Mouse (Mus musculus): ENCODE measurements around the gene Zfp217. TPM values are rescaled to one million over a fixed set of nuclear protein-coding genes. Genes with fewer than 3 reads are reported as not detected.

Zfp217 gene
- polyA plus RNA-seq, 1 experiment from 2014 or later: 2.8 TPM

DNA sequence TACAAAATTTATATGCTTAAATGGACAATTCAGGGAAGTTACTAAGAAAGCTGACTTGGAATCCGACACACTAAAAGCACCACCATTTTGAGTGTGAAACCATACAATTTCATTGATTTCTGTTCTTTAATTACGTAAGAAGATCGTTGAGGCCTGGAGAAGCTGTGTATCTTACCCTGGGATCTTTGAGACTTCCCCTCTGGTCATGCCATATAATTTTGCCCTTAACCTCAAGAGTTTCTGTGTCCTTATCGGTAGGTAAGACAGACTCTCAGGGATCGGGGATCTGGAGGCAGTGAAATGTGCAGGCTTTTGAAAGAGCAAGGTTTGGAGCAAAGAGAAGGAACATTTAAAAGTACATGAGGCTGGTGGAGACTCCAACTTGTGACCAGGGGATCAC is 31.4 kb upstream of the Zfp217 start:
- Histone ChIP-seq H3K36me3 (no peaks in the 10 kb centered on the region), H3K9me3 (replicated peaks) (no peaks in the 10 kb centered on the region), H3K4me3 (no peak overlapping the region), H3K4me1 (peaks cover 48% of the 10 kb centered on the region), H3K27ac (replicated peaks) (no peak overlapping the region), H3K27me3 (ENCODE audit: low read depth, poor library complexity, severe bottlenecking) (peaks cover 4% of the 10 kb centered on the region; the same call in 1 of the 2 replicates)
- DNase-seq (ENCODE audit: low spot score): no peak
- 91% methylated on average over 5 of the region's 5 CpGs for WGBS

DNA sequence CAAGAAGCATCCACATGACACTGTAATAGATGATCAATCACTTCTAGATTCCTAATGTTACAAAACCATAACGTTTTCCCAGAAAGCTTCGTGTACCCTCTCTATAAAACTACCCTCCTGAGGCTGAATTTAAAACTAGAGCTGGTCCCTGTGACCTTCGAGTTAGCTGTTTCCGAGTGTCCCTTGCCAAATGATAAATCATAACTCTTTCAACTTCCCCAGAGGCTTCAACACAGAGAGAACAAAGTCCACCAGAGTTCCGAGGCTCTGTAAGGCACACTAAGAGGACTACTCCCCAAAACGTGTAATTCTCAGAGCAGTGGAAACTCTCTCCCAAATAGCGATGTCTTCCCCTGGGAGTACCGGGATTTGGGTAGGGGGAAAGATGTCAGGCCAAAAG is 29.4 kb upstream of the Zfp217 start:
- DNase-seq (ENCODE audit: low spot score): no peak
- Histone ChIP-seq H3K27me3 (ENCODE audit: low read depth, poor library complexity, severe bottlenecking) (peaks cover 4% of the 10 kb centered on the region; the same call in 1 of the 2 replicates), H3K36me3 (no peaks in the 10 kb centered on the region), H3K4me1 (peaks cover 48% of the 10 kb centered on the region), H3K9me3 (replicated peaks) (no peaks in the 10 kb centered on the region), H3K4me3 (no peak overlapping the region), H3K27ac (replicated peaks) (no peak overlapping the region; the same call in 1 of the 2 replicates)
- 47% methylated on average over 8 of the region's 8 CpGs for WGBS

DNA sequence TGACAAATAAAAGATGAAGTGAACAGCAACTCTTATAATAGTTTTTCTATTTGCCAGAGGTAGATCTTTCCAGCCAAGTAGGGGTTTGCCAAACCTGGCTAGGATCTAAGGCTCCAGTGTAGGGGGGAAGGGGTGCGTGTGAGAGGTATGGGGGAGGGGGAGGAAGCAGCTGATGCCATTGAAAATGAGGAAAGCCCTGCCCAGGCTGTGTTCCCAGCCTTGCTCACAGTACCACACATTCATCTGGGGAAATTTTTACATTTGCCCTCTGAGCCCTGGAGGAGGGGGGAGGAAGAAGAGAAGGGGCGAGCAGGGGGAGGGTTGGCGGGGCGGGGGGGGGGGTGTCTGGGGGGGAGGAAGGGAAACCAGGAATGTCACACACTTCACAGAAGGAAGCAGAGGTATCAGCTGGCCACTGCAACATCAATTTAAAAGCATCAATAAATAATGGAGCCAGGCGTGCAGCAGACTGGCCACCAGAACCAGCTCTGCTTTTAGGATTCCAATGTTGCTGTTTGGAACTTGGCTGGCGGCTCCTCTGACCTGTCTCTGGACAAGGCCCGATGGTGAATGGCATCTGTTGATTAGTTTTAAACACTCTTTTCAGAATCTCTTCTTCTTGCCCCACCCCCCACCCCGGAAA is 28.5 kb upstream of the Zfp217 start:
- Histone ChIP-seq H3K4me3 (no peak overlapping the region), H3K27ac (replicated peaks) (peak overlapping the region; percentile 49; the same call in 1 of the 2 replicates), H3K9me3 (replicated peaks) (no peaks in the 10 kb centered on the region), H3K4me1 (peaks cover 48% of the 10 kb centered on the region), H3K36me3 (no peaks in the 10 kb centered on the region), H3K27me3 (ENCODE audit: low read depth, poor library complexity, severe bottlenecking) (peaks cover 4% of the 10 kb centered on the region; the same call in 1 of the 2 replicates)
- WGBS: 32% methylated on average over 6 of the region's 8 CpGs
- DNase-seq (ENCODE audit: low spot score): no peak

DNA sequence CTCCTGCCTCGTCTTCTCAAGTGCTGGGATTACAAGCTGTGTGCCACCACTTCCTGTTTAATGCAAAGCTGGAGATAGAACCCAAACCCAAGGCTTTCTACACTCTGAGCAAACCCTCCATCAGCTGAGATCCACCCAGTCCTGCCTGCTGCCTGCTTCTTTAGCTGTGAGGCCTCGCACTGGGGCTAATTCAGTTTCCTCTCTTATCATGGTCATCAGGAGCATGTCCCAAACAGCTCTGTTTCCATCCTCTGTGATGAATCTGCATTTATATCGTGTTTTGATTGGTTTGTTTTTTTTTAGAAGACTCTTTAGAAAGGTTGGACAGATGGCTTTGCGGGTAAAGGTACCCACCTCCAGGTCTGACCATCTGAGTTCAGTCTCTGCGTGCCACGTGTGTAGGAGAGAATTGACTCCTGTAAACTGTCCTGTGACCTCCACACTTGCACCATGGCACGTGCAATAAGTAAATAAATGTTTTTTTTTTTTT is 27.8 kb upstream of the Zfp217 start:
- H3K36me3 ChIP-seq: no peaks in the 10 kb centered on the region
- DNase-seq (ENCODE audit: low spot score): no peak
- no peak overlapping the region for H3K4me3 ChIP-seq
- no peaks in the 10 kb centered on the region for H3K9me3 ChIP-seq (replicated peaks)
- peak overlapping the region; percentile 63 for H3K27ac ChIP-seq (replicated peaks)
- WGBS: 71% methylated on average over 7 of the region's 7 CpGs
- peaks cover 48% of the 10 kb centered on the region for H3K4me1 ChIP-seq
- H3K27me3 ChIP-seq (ENCODE audit: low read depth, poor library complexity, severe bottlenecking): peaks cover 4% of the 10 kb centered on the region; the same call in 1 of the 2 replicates

DNA sequence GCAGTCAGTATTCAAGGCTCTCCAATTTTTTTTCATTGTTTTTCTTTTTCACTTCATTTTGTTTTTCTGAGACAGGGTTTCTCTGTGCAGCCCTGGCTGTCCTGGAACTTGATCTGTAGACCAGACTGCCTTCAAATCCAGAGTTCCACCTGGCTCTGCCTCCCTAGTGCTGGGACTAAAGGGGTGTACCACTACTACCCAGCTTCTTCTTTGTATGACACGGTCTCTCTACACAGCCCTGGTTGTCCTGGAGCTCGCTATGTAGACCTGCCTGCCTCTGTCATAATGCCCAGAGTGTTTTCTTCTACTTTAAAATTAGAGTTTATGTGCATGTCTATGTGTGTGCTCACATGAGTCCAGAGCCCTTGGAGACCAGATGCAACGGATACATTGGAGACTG is 27.3 kb upstream of the Zfp217 start:
- Histone ChIP-seq H3K4me1 (peaks cover 48% of the 10 kb centered on the region), H3K27ac (replicated peaks) (peak overlapping the region; percentile 63), H3K36me3 (no peaks in the 10 kb centered on the region), H3K27me3 (ENCODE audit: low read depth, poor library complexity, severe bottlenecking) (peaks cover 4% of the 10 kb centered on the region; the same call in 1 of the 2 replicates), H3K9me3 (replicated peaks) (no peaks in the 10 kb centered on the region), H3K4me3 (no peak overlapping the region)
- DNase-seq (ENCODE audit: low spot score): no peak
- 79% methylated on average over 3 of the region's 3 CpGs for WGBS

DNA sequence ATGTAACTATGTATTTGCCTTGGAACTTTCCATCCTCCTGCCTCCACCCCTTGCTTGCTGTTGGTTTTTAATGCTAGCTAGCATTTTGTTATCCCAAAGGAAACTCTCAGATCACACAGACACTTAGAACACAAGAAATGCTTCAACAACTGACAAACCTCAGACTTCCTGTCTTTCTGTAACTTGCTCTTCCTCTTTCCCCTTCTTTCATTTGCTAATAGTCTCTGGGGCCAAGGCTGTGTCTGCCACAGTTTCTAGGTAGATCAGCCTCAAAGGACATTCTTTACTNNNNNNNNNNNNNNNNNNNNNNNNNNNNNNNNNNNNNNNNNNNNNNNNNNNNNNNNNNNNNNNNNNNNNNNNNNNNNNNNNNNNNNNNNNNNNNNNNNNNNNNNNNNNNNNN is 21.2 kb upstream of the Zfp217 start:
- Histone ChIP-seq H3K36me3 (no peaks in the 10 kb centered on the region), H3K9me3 (replicated peaks) (0 out of 2 replicates have a peak, but pooled peaks cover 3% of the 10 kb centered on the region), H3K27me3 (ENCODE audit: low read depth, poor library complexity, severe bottlenecking) (no peaks in the 10 kb centered on the region), H3K4me1 (peaks cover 6% of the 10 kb centered on the region), H3K4me3 (no peak overlapping the region), H3K27ac (replicated peaks) (no peak overlapping the region)
- no peak for DNase-seq (ENCODE audit: low spot score)

DNA sequence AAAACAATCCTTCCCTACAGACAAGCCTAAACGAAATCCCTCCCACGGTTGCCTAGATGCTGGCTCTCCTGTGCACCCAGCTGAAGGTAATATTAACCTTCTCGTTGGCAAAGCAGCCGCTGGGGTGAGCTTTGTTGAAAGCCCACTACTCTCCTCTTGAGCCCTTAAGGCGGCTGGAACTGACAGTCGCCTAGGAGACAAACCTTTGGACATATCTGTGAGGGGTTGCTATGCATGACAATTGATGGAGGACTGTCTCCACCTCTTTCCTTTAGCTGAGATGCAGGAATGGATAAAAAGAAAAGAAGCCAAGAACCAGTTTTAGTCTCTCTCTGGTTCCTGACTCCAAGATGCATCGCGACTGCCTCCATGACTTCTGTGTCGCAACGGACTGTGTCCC is 17.7 kb upstream of the Zfp217 start:
- WGBS: 78% methylated on average over 10 of the region's 10 CpGs
- no peak for DNase-seq (ENCODE audit: low spot score)
- Histone ChIP-seq H3K36me3 (no peaks in the 10 kb centered on the region), H3K27me3 (ENCODE audit: low read depth, poor library complexity, severe bottlenecking) (no peaks in the 10 kb centered on the region), H3K9me3 (replicated peaks) (0 out of 2 replicates have a peak, but pooled peaks cover 3% of the 10 kb centered on the region), H3K4me3 (no peak overlapping the region), H3K4me1 (peaks cover under 1% of the 10 kb centered on the region), H3K27ac (replicated peaks) (no peak overlapping the region)

DNA sequence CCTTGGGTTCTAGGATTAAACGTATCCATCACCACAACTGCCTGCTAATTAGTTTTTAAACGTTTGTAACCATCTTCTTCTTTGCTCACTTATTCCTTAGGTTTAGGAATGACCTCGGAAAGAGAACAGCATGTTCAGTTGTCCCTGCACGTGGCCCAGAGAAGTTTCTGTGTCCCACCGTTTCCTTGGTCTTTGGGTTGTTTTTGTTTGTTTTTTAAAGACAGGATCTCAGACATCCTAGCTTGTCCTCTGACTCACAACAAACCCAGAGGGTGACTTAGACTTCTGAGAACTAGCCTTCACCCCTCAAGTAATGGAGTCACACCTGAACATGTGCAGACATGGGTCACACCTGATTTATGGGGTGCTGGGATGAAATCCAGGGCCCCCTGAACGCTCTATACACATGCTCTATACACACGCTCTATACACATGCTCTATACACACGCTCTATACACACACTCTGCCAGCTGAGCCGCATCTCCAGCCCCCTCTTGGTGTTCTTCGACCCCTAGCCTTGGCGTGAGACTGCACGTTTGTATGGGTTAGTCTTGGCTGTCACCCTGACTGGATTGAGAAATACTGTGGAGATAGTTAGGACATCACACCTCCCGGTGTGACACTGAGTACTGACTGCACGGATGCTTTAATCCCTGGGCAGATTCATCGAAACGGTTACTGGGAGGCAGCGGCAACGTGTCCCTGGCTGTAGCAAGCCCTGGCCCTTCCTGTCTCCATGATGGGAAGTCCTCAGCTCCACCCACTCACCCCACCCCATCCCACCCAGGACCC is 16.0 kb upstream of the Zfp217 start:
- H3K27me3 ChIP-seq (ENCODE audit: low read depth, poor library complexity, severe bottlenecking): no peaks in the 10 kb centered on the region
- no peaks in the 10 kb centered on the region for H3K36me3 ChIP-seq
- H3K27ac ChIP-seq (replicated peaks): no peak overlapping the region
- H3K4me1 ChIP-seq: peaks cover 10% of the 10 kb centered on the region
- WGBS: 90% methylated on average over 18 of the region's 18 CpGs
- no peak for DNase-seq (ENCODE audit: low spot score)
- 0 out of 2 replicates have a peak, but pooled peaks cover 3% of the 10 kb centered on the region for H3K9me3 ChIP-seq (replicated peaks)
- H3K4me3 ChIP-seq: no peak overlapping the region

DNA sequence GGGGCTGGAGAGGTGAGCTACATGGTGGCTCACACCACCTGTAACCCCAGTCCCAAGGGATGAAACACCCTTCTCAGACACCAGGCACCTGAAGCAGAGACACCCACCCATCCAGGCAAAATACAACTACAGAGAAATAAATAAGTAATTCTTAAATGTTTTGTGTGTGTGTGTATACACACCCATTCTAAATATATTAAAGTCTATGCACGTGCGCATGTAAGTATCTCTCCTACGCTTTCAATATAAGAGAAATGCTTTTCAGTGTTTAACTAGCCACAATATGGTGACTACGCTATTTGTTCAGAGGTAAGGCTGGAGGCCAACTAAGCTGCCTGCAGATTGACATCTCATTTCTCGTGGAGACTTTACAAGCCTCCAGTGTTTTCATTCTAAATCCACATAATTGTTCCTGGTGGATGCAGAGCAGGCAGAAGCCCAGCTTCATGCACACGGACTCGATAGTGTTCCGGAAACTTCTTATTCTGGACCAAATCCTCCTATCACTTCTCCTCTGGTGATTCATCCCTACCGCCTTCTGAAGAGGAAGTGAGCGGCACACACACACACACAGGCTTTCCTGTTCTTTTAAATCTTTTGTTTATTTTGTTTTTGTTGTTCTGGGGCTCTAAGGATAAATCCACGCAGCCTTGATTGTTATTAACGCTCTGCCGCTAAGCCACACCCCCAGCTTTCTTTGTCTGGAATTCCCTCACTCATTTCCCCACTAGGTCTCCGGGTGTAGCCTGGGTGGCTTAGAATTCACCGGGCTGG is 12.1 kb upstream of the Zfp217 start:
- 56% methylated on average over 15 of the region's 15 CpGs for WGBS
- no peak for DNase-seq (ENCODE audit: low spot score)
- no peaks in the 10 kb centered on the region for H3K36me3 ChIP-seq
- 0 out of 2 replicates have a peak overlapping the region, but pooled peaks have one; percentile 46 for H3K27ac ChIP-seq (replicated peaks)
- peaks cover 21% of the 10 kb centered on the region for H3K4me1 ChIP-seq
- no peaks in the 10 kb centered on the region for H3K9me3 ChIP-seq (replicated peaks)
- peaks cover 11% of the 10 kb centered on the region for H3K27me3 ChIP-seq (ENCODE audit: low read depth, poor library complexity, severe bottlenecking)
- no peak overlapping the region for H3K4me3 ChIP-seq

DNA sequence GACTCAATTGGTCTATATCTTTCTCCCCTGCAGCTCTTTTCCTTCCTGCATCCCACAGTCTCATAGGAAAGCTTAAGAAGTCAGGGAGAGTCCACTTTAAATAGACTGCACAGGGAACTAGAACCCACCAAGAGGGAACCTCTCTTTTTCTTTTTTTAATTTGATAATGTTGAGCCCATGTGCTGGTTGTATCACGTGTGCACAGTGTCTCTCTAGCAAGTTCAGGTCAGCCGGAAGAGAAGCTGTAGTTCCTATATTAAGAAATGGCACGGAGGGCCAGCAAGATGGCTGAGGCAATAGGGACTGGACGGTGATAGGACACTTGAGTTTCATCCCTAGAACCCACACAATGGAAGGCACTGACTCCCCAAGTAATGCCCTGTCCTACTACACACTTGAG is 11.1 kb upstream of the Zfp217 start:
- no peak overlapping the region for H3K27ac ChIP-seq (replicated peaks)
- DNase-seq (ENCODE audit: low spot score): no peak
- WGBS: 89% methylated on average over 4 of the region's 4 CpGs
- H3K36me3 ChIP-seq: no peaks in the 10 kb centered on the region
- H3K4me3 ChIP-seq: no peak overlapping the region
- H3K27me3 ChIP-seq (ENCODE audit: low read depth, poor library complexity, severe bottlenecking): peaks cover 17% of the 10 kb centered on the region
- no peaks in the 10 kb centered on the region for H3K9me3 ChIP-seq (replicated peaks)
- H3K4me1 ChIP-seq: peaks cover 31% of the 10 kb centered on the region

DNA sequence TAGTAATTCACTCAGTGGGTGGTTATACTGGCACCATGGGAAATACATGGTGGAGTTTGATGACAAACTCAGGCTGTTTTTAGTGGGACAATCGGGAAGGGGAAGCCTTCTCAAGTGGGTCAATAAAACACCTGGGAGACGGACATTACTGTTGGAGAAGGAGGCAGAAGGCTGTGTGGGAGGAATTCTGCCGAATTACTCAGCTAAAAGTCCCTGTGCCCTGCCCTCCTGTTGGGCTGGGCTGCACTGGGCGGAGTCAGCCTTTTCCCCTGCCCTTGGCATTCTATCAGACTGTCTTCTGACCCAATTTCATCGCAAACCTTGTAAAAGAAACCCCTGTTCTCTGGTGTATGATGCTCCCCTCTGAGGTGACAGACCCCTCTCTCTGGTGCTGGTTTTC is 10.3 kb upstream of the Zfp217 start:
- Histone ChIP-seq H3K36me3 (no peaks in the 10 kb centered on the region), H3K4me1 (peaks cover 38% of the 10 kb centered on the region), H3K27ac (replicated peaks) (no peak overlapping the region), H3K4me3 (no peak overlapping the region), H3K27me3 (ENCODE audit: low read depth, poor library complexity, severe bottlenecking) (peaks cover 23% of the 10 kb centered on the region), H3K9me3 (replicated peaks) (no peaks in the 10 kb centered on the region)
- WGBS: 46% methylated on average over 5 of the region's 5 CpGs
- DNase-seq (ENCODE audit: low spot score): no peak

DNA sequence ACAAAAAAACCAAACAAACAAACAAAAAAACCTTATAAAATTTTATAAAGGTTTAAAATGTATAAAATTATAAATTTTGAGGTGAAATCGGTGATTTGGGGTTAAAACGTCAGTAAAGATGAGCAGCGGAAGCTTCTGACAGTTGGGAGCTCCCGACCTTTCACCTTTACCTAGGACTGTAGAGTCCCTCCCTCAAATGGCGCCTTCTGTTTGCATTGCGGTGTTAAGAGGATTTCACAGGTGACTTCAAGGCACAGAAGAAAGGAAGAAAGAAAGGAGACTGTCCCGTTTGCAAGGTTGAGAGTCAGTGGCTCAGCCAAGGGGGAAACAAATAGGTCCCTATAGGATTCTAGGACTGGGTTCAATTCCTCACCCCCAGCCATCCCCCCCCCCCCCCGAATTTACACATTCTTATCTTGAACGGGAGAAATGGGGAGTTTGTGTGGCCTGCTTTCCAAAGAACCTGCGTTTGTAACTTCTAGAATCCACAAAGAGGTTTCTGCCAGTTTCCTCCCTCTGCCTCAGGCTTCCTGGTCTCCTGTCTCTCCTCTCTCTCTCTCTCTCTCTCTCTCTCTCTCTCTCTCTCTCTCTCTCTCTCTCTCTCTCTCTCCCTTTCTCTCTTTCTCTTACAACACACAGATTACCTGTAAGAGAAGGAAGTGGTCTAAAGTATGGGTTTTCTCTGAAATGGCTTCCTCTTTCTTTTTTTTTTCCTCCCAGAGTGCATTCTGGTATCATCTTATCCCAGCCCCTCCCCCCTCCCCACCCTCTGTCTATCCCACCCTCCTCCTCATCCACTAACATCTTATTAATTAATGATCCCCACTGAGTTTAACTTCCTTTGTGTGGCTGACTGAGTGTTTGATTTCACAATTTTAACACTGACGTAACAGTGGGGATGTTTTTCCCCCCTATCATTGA is 9.6 kb upstream of the Zfp217 start:
- H3K27me3 ChIP-seq (ENCODE audit: low read depth, poor library complexity, severe bottlenecking): peaks cover 29% of the 10 kb centered on the region
- peaks cover 45% of the 10 kb centered on the region for H3K4me1 ChIP-seq
- H3K36me3 ChIP-seq: no peaks in the 10 kb centered on the region
- H3K4me3 ChIP-seq: no peak overlapping the region
- no peak for DNase-seq (ENCODE audit: low spot score)
- WGBS: 46% methylated on average over 11 of the region's 11 CpGs
- H3K27ac ChIP-seq (replicated peaks): no peak overlapping the region
- no peaks in the 10 kb centered on the region for H3K9me3 ChIP-seq (replicated peaks)
